Mouse (Mus musculus): Measurements from ENCODE around the gene Ugt1a6b. TPM values are rescaled to one million over a fixed set of nuclear protein-coding genes. Genes with fewer than 3 reads are reported as not detected.
A peak's percentile ranks its signal among the peaks of the same experiment; 100 is the strongest.

Ugt1a6b gene
- polyA plus RNA-seq, 2 experiments, result 0.24 to 1.0 TPM

GRCm38 (mm10) chr1:88258361-88258760, 155.3 kb downstream of the Ugt1a6b start:
- Histone ChIP-seq H3K4me3 (replicated peaks; ENCODE audit: low read length) (no peak overlapping the region), H3K27me3 (ENCODE audit: control insufficient read depth, insufficient read depth, low read length) (no peaks in the 10 kb centered on the region), H3K36me3 (ENCODE audit: control insufficient read depth, insufficient read depth, low read length) (peaks cover 38% of the 10 kb centered on the region), H3K27ac (replicated peaks; ENCODE audit: low read depth, low read length) (no peak overlapping the region), H3K4me1 (ENCODE audit: control insufficient read depth, insufficient read depth, low read length) (no peaks in the 10 kb centered on the region), H3K9me3 (ENCODE audit: control insufficient read depth, low read length) (peaks cover 41% of the 10 kb centered on the region), H3K4me2 (replicated peaks; ENCODE audit: low read depth, low read length, severe bottlenecking) (no peak overlapping the region), H3K9ac (ENCODE audit: low read depth, low read length, severe bottlenecking) (no peak overlapping the region)
- 70% methylated on average over 6 of the region's 6 CpGs for WGBS
- no peak for TF ChIP-seq POLR2A (IDR thresholded peaks at IDR 0.05; ENCODE audit: borderline replicate concordance, extremely low read depth, insufficient read depth, insufficient read length)
- DNase-seq (ENCODE audit: low spot score) (no peak), ATAC-seq (ENCODE audit: low FRiP score, low read depth) (no peak)

GRCm38 (mm10) chr1:88258881-88259642, 156.0 kb downstream of the Ugt1a6b start:
- H3K4me2 ChIP-seq (replicated peaks; ENCODE audit: low read depth, low read length, severe bottlenecking), result no peak overlapping the region
- 75% methylated on average over 8 of the region's 8 CpGs for whole genome bisulfite sequencing
- no peak for TF ChIP-seq POLR2A (IDR thresholded peaks at IDR 0.05; ENCODE audit: borderline replicate concordance, extremely low read depth, insufficient read depth, insufficient read length)
- H3K4me1 ChIP-seq (ENCODE audit: control insufficient read depth, insufficient read depth, low read length), result no peaks in the 10 kb centered on the region
- peaks cover 36% of the 10 kb centered on the region for H3K9me3 ChIP-seq (ENCODE audit: control insufficient read depth, low read length)
- no peak overlapping the region for H3K27ac ChIP-seq (replicated peaks; ENCODE audit: low read depth, low read length)
- DNase-seq (ENCODE audit: low spot score), result peak; percentile 57
- ATAC-seq (ENCODE audit: low FRiP score, low read depth), result no peak
- peaks cover 45% of the 10 kb centered on the region for H3K36me3 ChIP-seq (ENCODE audit: control insufficient read depth, insufficient read depth, low read length)
- H3K27me3 ChIP-seq (ENCODE audit: control insufficient read depth, insufficient read depth, low read length), result no peaks in the 10 kb centered on the region
- H3K4me3 ChIP-seq (replicated peaks; ENCODE audit: low read length), result no peak overlapping the region
- H3K9ac ChIP-seq (ENCODE audit: low read depth, low read length, severe bottlenecking), result no peak overlapping the region

- peaks cover 33% of the 10 kb centered on the region for H3K9me3 ChIP-seq (ENCODE audit: control insufficient read depth, low read length)
- ATAC-seq (ENCODE audit: low FRiP score, low read depth) (no peak), DNase-seq (ENCODE audit: low spot score) (no peak)
- H3K9ac ChIP-seq (ENCODE audit: low read depth, low read length, severe bottlenecking), result no peak overlapping the region
- no peak overlapping the region for H3K27ac ChIP-seq (replicated peaks; ENCODE audit: low read depth, low read length)
- peaks cover 51% of the 10 kb centered on the region for H3K36me3 ChIP-seq (ENCODE audit: control insufficient read depth, insufficient read depth, low read length)
- TF ChIP-seq POLR2A (IDR thresholded peaks at IDR 0.05; ENCODE audit: borderline replicate concordance, extremely low read depth, insufficient read depth, insufficient read length), result no peak
- H3K4me2 ChIP-seq (replicated peaks; ENCODE audit: low read depth, low read length, severe bottlenecking), result no peak overlapping the region
- no peaks in the 10 kb centered on the region for H3K27me3 ChIP-seq (ENCODE audit: control insufficient read depth, insufficient read depth, low read length)
- H3K4me1 ChIP-seq (ENCODE audit: control insufficient read depth, insufficient read depth, low read length), result no peaks in the 10 kb centered on the region
- no peak overlapping the region for H3K4me3 ChIP-seq (replicated peaks; ENCODE audit: low read length)
- 76% methylated on average over 4 of the region's 4 CpGs for WGBS
Measured at GRCm38 (mm10) chr1:88259643-88260024, 156.6 kb downstream of the Ugt1a6b start.

GRCm38 (mm10) chr1:88260114-88260513, 157.1 kb downstream of the Ugt1a6b start:
- Histone ChIP-seq H3K4me3 (replicated peaks; ENCODE audit: low read length) (no peak overlapping the region), H3K4me2 (replicated peaks; ENCODE audit: low read depth, low read length, severe bottlenecking) (no peak overlapping the region), H3K4me1 (ENCODE audit: control insufficient read depth, insufficient read depth, low read length) (no peaks in the 10 kb centered on the region), H3K27me3 (ENCODE audit: control insufficient read depth, insufficient read depth, low read length) (no peaks in the 10 kb centered on the region), H3K9me3 (ENCODE audit: control insufficient read depth, low read length) (peaks cover 29% of the 10 kb centered on the region), H3K36me3 (ENCODE audit: control insufficient read depth, insufficient read depth, low read length) (peaks cover 56% of the 10 kb centered on the region), H3K9ac (ENCODE audit: low read depth, low read length, severe bottlenecking) (no peak overlapping the region), H3K27ac (replicated peaks; ENCODE audit: low read depth, low read length) (no peak overlapping the region)
- DNase-seq (ENCODE audit: low spot score) (peak; percentile 58), ATAC-seq (ENCODE audit: low FRiP score, low read depth) (no peak)
- TF ChIP-seq POLR2A (IDR thresholded peaks at IDR 0.05; ENCODE audit: borderline replicate concordance, extremely low read depth, insufficient read depth, insufficient read length), result no peak
- WGBS, result 80% methylated on average over 6 of the region's 6 CpGs

- Histone ChIP-seq H3K9me3 (ENCODE audit: control insufficient read depth, low read length) (peaks cover 23% of the 10 kb centered on the region), H3K4me2 (replicated peaks; ENCODE audit: low read depth, low read length, severe bottlenecking) (no peak overlapping the region), H3K9ac (ENCODE audit: low read depth, low read length, severe bottlenecking) (no peak overlapping the region), H3K4me1 (ENCODE audit: control insufficient read depth, insufficient read depth, low read length) (no peaks in the 10 kb centered on the region), H3K27me3 (ENCODE audit: control insufficient read depth, insufficient read depth, low read length) (no peaks in the 10 kb centered on the region), H3K27ac (replicated peaks; ENCODE audit: low read depth, low read length) (no peak overlapping the region), H3K36me3 (ENCODE audit: control insufficient read depth, insufficient read depth, low read length) (peaks cover 63% of the 10 kb centered on the region), H3K4me3 (replicated peaks; ENCODE audit: low read length) (no peak overlapping the region)
- TF ChIP-seq POLR2A (IDR thresholded peaks at IDR 0.05; ENCODE audit: borderline replicate concordance, extremely low read depth, insufficient read depth, insufficient read length), result no peak
- ATAC-seq (ENCODE audit: low FRiP score, low read depth) (no peak), DNase-seq (ENCODE audit: low spot score) (no peak)
- 84% methylated on average over 10 of the region's 10 CpGs for WGBS
Measured at GRCm38 (mm10) chr1:88260604-88261377, 157.7 kb downstream of the Ugt1a6b start.

Data from limb, embryonic 14.5 days (tissue).